In genomic region chr10:84917731-84918095, GRCm38 (mm10) we compare ENCODE assay signal across 8 mouse cellular contexts. TPM values are rescaled to one million over a fixed set of nuclear protein-coding genes. Genes with fewer than 3 reads are reported as not detected.
A peak's percentile ranks its signal among the peaks of the same experiment; 100 is the strongest.
DNase-seq lines count a peak whose midpoint lies in the region; ATAC-seq and TF ChIP-seq lines count a peak whose summit lies in the region.

No protein-coding gene starts in this region.

- peaks cover 18% of the 10 kb centered on the region for H3K4me1 ChIP-seq in kidney, embryonic 16.5 days (ENCODE audit: insufficient read depth, low read length)
- H3K4me1 ChIP-seq in ES-E14 (ENCODE audit: control insufficient read depth in 2 of 2, insufficient read depth in 2 of 2, low read length in 2 of 2, poor library complexity in 1 of 2) = peaks cover 2 to 3% of the 10 kb centered on the region in 2 experiments; a peak in 2 of 4 replicates
- peaks cover 1% of the 10 kb centered on the region; the same call in 1 of the 2 replicates for H3K4me1 ChIP-seq in cortical plate, adult 2 months (ENCODE audit: control insufficient read depth, insufficient read depth, low read length)
- peaks cover 25% of the 10 kb centered on the region for H3K4me1 ChIP-seq in midbrain, embryonic 16.5 days (ENCODE audit: control insufficient read depth, insufficient read depth, low read length)

- in situ Hi-C loops in ES-E14 (cut with MboI; ENCODE audit: low sequenced_read_pairs in 2 of 2, unreplicated experiment in 2 of 2) = no loop called here

- no peak for DNase-seq in kidney, adult 9 months
- DNase-seq in ES-E14 (ENCODE audit: low read depth, low spot score) = no peak
- peak; percentile 41 to 63 for DNase-seq in layer of hippocampus, adult 18-20 months (ENCODE audit: low spot score in 2 of 2)
- DNase-seq in cerebellum, adult 9-11 months = no peak
- no peak for DNase-seq in T-cell, adult 2 months (ENCODE audit: low spot score)

- ATAC-seq in kidney, embryonic 16.5 days (ENCODE audit: low FRiP score, low TSS enrichment) = peak; percentile 11
- ATAC-seq in midbrain, embryonic 16.5 days = peak; percentile 56

- H3K36me3 ChIP-seq in kidney, embryonic 16.5 days (ENCODE audit: insufficient read depth, low read length) = no peaks in the 10 kb centered on the region
- H3K36me3 ChIP-seq in ES-E14 (ENCODE audit: control insufficient read depth, insufficient read depth, low read length, poor library complexity, severe bottlenecking) = no peaks in the 10 kb centered on the region
- H3K36me3 ChIP-seq in midbrain, embryonic 16.5 days (ENCODE audit: control insufficient read depth, insufficient read depth, low read length) = no peaks in the 10 kb centered on the region

- peak overlapping the region; percentile 78 for H3K4me2 ChIP-seq in kidney, embryonic 16.5 days (replicated peaks; ENCODE audit: low read depth, low read length)
- peak overlapping the region; percentile 62 for H3K4me2 ChIP-seq in midbrain, embryonic 16.5 days (ENCODE audit: low read length)

- H3K27me3 ChIP-seq in kidney, embryonic 16.5 days (ENCODE audit: insufficient read depth, low read length) = no peaks in the 10 kb centered on the region
- H3K27me3 ChIP-seq in midbrain, embryonic 16.5 days (ENCODE audit: control insufficient read depth, insufficient read depth, low read depth, low read length) = no peaks in the 10 kb centered on the region

- no peaks in the 10 kb centered on the region for H3K9me3 ChIP-seq in kidney, embryonic 16.5 days (ENCODE audit: low read length)
- H3K9me3 ChIP-seq in ES-E14 (ENCODE audit: control insufficient read depth, insufficient read depth, low read depth, low read length) = no peaks in the 10 kb centered on the region
- no peaks in the 10 kb centered on the region for H3K9me3 ChIP-seq in midbrain, embryonic 16.5 days (replicated peaks; ENCODE audit: control insufficient read depth, low read length, poor library complexity, severe bottlenecking)

- no peak for TF ChIP-seq POLR2A in cortical plate, adult 2 months (IDR thresholded peaks at IDR 0.05; ENCODE audit: extremely low read depth, insufficient read depth, low read length)

- H3K27ac ChIP-seq in kidney, embryonic 16.5 days (ENCODE audit: low read length) = peak overlapping the region; percentile 94
- peak overlapping the region; percentile 4; the same call in 1 of the 2 replicates for H3K27ac ChIP-seq in ES-E14 (ENCODE audit: insufficient read depth, low read depth, low read length, poor library complexity, severe bottlenecking)
- peak overlapping the region; percentile 97 for H3K27ac ChIP-seq in cortical plate, adult 2 months (ENCODE audit: insufficient read depth, low read length)
- H3K27ac ChIP-seq in midbrain, embryonic 16.5 days (ENCODE audit: low read length) = peak overlapping the region; percentile 99

- TF ChIP-seq CTCF in cortical plate, adult 2 months (IDR thresholded peaks at IDR 0.05; ENCODE audit: extremely low read depth, insufficient read depth, low read length) = no peak

- H3K4me3 ChIP-seq in kidney, embryonic 16.5 days (ENCODE audit: low read length) = peak overlapping the region; percentile 79
- H3K4me3 ChIP-seq in ES-E14 (ENCODE audit: insufficient read depth in 1 of 2, low read depth in 1 of 2, low read length in 2 of 2, poor library complexity in 1 of 2, severe bottlenecking in 1 of 2) = peak overlapping the region; percentile 73 to 95
- H3K4me3 ChIP-seq in cortical plate, adult 2 months (ENCODE audit: insufficient read depth, low read length) = peak overlapping the region; percentile 74
- H3K4me3 ChIP-seq in midbrain, embryonic 16.5 days (ENCODE audit: low read depth, low read length) = peak overlapping the region; percentile 67

- 0% methylated on average over 27 of the region's 27 CpGs for WGBS in kidney, embryonic 16.5 days
- 1% methylated on average over 17 of the region's 27 CpGs for WGBS in midbrain, embryonic 16.5 days

- H3K9ac ChIP-seq in kidney, embryonic 16.5 days (replicated peaks; ENCODE audit: low read length) = peak overlapping the region; percentile 76
- H3K9ac ChIP-seq in ES-E14 (ENCODE audit: insufficient read depth, low read depth, low read length, poor library complexity, severe bottlenecking) = peak overlapping the region; percentile 88
- H3K9ac ChIP-seq in midbrain, embryonic 16.5 days (ENCODE audit: low read depth, low read length) = peak overlapping the region; percentile 86

TF ChIP-seq in ES-E14, 5 proteins besides CTCF, POLR2A, EP300 and RAD21:
- TF ChIP-seq ZC3H11A (IDR thresholded peaks at IDR 0.05; ENCODE audit: borderline replicate concordance, low read depth, low read length) = no peak
- TF ChIP-seq ZNF384 (IDR thresholded peaks at IDR 0.05; ENCODE audit: low read depth, low read length) = no peak
- no peak for TF ChIP-seq CHD2 (IDR thresholded peaks at IDR 0.05; ENCODE audit: low read depth, low read length)
- no peak for TF ChIP-seq MAFK (IDR thresholded peaks at IDR 0.05; ENCODE audit: insufficient read depth, low read depth, low read length)
- no peak for TF ChIP-seq HCFC1 (IDR thresholded peaks at IDR 0.05; ENCODE audit: borderline replicate concordance, insufficient read depth, low read length)

RNA-seq across cellular contexts. Expression of gene Ric8b, which starts 0.3 kb away (rescaled TPM):
- polyA plus RNA-seq in kidney, embryonic 16.5 days (2015; fragmentation: Nextera tagmentation; extraction: Ambion mirVana) = 26.0 and 27.4 TPM in 2 replicates
- 17.2 TPM in 2 replicates for total RNA-seq in ES-E14 (2012; rRNA removed)
- polyA plus RNA-seq in cortical plate, adult 2 months (2012; rRNA removed) = 35.6 and 39.7 TPM in 2 replicates
- 10 to 100 TPM; 44.9 to 45.8 TPM for total RNA-seq in layer of hippocampus, adult 18-20 months (2021)
- polyA plus RNA-seq in midbrain, embryonic 16.5 days (2015; fragmentation: Nextera tagmentation; extraction: Ambion mirVana) = 49.3 and 51.0 TPM in 2 replicates

Comparison
In these comparisons a context has a peak if more than half of its experiments do, and no peak if none do; other contexts are left out.
1. H3K27ac ChIP-seq: peak in every context shown above with its lines; median percentile 99 in midbrain, embryonic 16.5 days; 97 in cortical plate, adult 2 months; 94 in kidney, embryonic 16.5 days; 4 in ES-E14.
2. DNase-seq: peak in layer of hippocampus, adult 18-20 months (2 of 2); none in kidney, adult 9 months (single experiment), ES-E14 (single experiment), cerebellum, adult 9-11 months (single experiment) and T-cell, adult 2 months (single experiment).
3. Peak in every context shown above with its lines, with median percentiles within 50 percentile points of each other: H3K4me3 ChIP-seq and H3K9ac ChIP-seq.